Comparison of ENCODE assay signal across 16 mouse cellular contexts in the genomic region with DNA sequence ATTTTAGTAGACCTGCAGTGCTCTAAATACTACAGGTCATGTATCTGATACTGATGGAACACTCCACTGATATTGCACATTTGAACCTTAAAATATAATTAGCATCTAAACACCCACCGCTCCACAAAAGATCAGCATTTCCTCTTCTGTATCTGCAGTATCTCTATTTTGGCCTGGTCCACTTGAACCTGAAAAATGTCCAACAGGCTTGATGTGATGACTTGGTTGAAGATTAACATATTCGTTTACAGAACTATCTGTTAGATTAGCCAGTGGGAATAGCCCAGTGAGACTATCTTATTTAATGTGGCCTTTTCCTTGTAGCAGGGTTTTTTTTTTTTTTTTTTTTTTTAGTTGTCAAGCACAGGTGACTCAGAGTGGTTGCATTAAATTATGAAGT.
"Had no signal": no experiment of that assay in that cellular context is flagged by ENCODE, and none has a peak within 500 bp of the region (broad histone marks: within the 10 kb centered on the region; RNA-seq: fewer than 3 reads in every experiment).

No protein-coding gene starts in this region.

- H3K4me1 ChIP-seq: neural tube, embryonic 13.5 days; neural tube, embryonic 15.5 days; stomach, embryonic 15.5 days had no signal

- H3K4me2 ChIP-seq: neural tube, embryonic 13.5 days; neural tube, embryonic 15.5 days; stomach, embryonic 15.5 days had no signal

- H3K27ac ChIP-seq: neural tube, embryonic 13.5 days; neural tube, embryonic 15.5 days; stomach, embryonic 15.5 days; stomach, postnatal 0 days had no signal

- DNase-seq: retina, postnatal 1 day; right cerebral cortex, adult 18-20 months; right cerebral cortex, postnatal 14 days; right cerebral cortex, postnatal 25 days; right cerebral cortex, postnatal 4 days; spleen, adult 18-20 months; thymus, adult 18-20 months; thymus, adult 2 months; thymus, postnatal 14 days; thymus, postnatal 25 days; thymus, postnatal 36 days; thymus, postnatal 4 days had no signal

- H3K27me3 ChIP-seq: neural tube, embryonic 13.5 days; neural tube, embryonic 15.5 days; stomach, embryonic 15.5 days had no signal

- H3K9ac ChIP-seq: neural tube, embryonic 13.5 days; neural tube, embryonic 15.5 days; stomach, embryonic 15.5 days had no signal

- H3K9me3 ChIP-seq: neural tube, embryonic 13.5 days; neural tube, embryonic 15.5 days; stomach, embryonic 15.5 days had no signal

- H3K36me3 ChIP-seq: neural tube, embryonic 13.5 days; neural tube, embryonic 15.5 days; stomach, embryonic 15.5 days had no signal

- H3K4me3 ChIP-seq: neural tube, embryonic 13.5 days; neural tube, embryonic 15.5 days; stomach, embryonic 15.5 days had no signal
